Mouse (Mus musculus): ENCODE results near the gene Rbms3. TPM values are rescaled to one million over a fixed set of nuclear protein-coding genes. Genes with fewer than 3 reads are reported as not detected.

The Rbms3 gene
- 118 and 127 TPM in 2 replicates for polyA plus RNA-seq (2015; fragmentation: Nextera tagmentation; extraction: Ambion mirVana)

- no peak within 1 kb of the TSS for H3K9ac ChIP-seq
- no peak within 1 kb of the TSS for H3K4me3 ChIP-seq
- no peaks in the 10 kb centered on the region for H3K9me3 ChIP-seq
- H3K36me3 ChIP-seq = no peaks in the 10 kb centered on the region
- H3K4me2 ChIP-seq = no peak within 1 kb of the TSS
- ATAC-seq (ENCODE audit: low read depth) = no peak
- H3K27me3 ChIP-seq = no peaks in the 10 kb centered on the region
- H3K27ac ChIP-seq (replicated peaks) = no peak within 1 kb of the TSS
- WGBS = 76% methylated on average over 9 of the region's 9 CpGs
- no peaks in the 10 kb centered on the region; the same call in 1 of the 2 replicates for H3K4me1 ChIP-seq (replicated peaks)
These were observed at the start of gene Rbms3 for GRCm38 (mm10) chr9:117629771-117630170. Rbms3 (minus strand) TSS chr9:117629913.

GRCm38 (mm10) chr9:117673311-117673710 is 43.6 kb upstream of the Rbms3 start:
- no peaks in the 10 kb centered on the region for H3K9me3 ChIP-seq
- no peaks in the 10 kb centered on the region for H3K27me3 ChIP-seq
- H3K9ac ChIP-seq = no peak overlapping the region
- no peak overlapping the region for H3K27ac ChIP-seq (replicated peaks)
- no peak overlapping the region for H3K4me3 ChIP-seq
- H3K4me2 ChIP-seq = no peak overlapping the region
- H3K36me3 ChIP-seq = no peaks in the 10 kb centered on the region
- H3K4me1 ChIP-seq (replicated peaks) = no peaks in the 10 kb centered on the region
- no peak for ATAC-seq (ENCODE audit: low read depth)
- 87% methylated on average over 5 of the region's 5 CpGs for WGBS

- no peaks in the 10 kb centered on the region for H3K27me3 ChIP-seq
- H3K36me3 ChIP-seq = no peaks in the 10 kb centered on the region
- H3K4me2 ChIP-seq = no peak overlapping the region
- no peak for ATAC-seq (ENCODE audit: low read depth)
- H3K4me1 ChIP-seq (replicated peaks) = no peaks in the 10 kb centered on the region
- no peak overlapping the region for H3K4me3 ChIP-seq
- H3K9me3 ChIP-seq = no peaks in the 10 kb centered on the region
- no peak overlapping the region for H3K9ac ChIP-seq
- 80% methylated on average over 2 of the region's 2 CpGs for WGBS
- H3K27ac ChIP-seq (replicated peaks) = no peak overlapping the region
These were observed 24.9 kb upstream of the Rbms3 start for GRCm38 (mm10) chr9:117654626-117655025.

DNA sequence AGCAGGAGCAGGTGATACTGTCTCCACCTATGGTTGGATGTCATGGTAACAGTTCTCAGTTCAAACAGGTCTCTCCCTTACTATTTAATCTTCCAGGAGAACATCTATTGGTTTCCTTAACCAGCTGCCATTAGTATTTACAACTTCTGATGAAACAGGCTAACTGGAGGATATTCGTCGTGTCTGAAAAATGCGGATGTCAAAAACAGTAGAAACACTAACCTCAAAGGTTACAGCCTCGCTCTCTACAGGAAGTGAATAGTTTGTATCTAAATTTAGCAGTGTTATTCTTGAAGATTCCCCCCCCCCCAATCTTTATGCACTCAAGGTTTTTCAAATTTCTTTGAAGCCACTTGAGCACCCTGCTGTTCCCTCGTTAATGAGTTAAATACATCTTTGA is 23.9 kb upstream of the Rbms3 start:
- Histone ChIP-seq H3K27me3 (no peaks in the 10 kb centered on the region), H3K36me3 (no peaks in the 10 kb centered on the region), H3K9ac (no peak overlapping the region), H3K9me3 (no peaks in the 10 kb centered on the region), H3K4me2 (no peak overlapping the region), H3K4me1 (replicated peaks) (no peaks in the 10 kb centered on the region), H3K4me3 (no peak overlapping the region), H3K27ac (replicated peaks) (no peak overlapping the region)
- 76% methylated on average over 5 of the region's 5 CpGs for WGBS
- no peak for ATAC-seq (ENCODE audit: low read depth)

- H3K27ac ChIP-seq (replicated peaks) = no peak overlapping the region
- 83% methylated on average over 2 of the region's 2 CpGs for WGBS
These were observed 16.4 kb upstream of the Rbms3 start for GRCm38 (mm10) chr9:117646131-117646530.

GRCm38 (mm10) chr9:117641090-117641782 is 11.5 kb upstream of the Rbms3 start:
- Histone ChIP-seq H3K27me3 (no peaks in the 10 kb centered on the region), H3K4me1 (replicated peaks) (no peaks in the 10 kb centered on the region), H3K36me3 (no peaks in the 10 kb centered on the region), H3K9me3 (no peaks in the 10 kb centered on the region), H3K27ac (replicated peaks) (no peak overlapping the region), H3K9ac (no peak overlapping the region), H3K4me2 (no peak overlapping the region), H3K4me3 (no peak overlapping the region)
- 95% methylated on average over 4 of the region's 4 CpGs for WGBS
- no peak for ATAC-seq (ENCODE audit: low read depth)

More at GRCm38 (mm10) chr9:117646131-117646530, 16.4 kb upstream of the Rbms3 start:
- no peaks in the 10 kb centered on the region for H3K27me3 ChIP-seq
- no peak overlapping the region for H3K9ac ChIP-seq
- no peak overlapping the region for H3K4me2 ChIP-seq
- no peaks in the 10 kb centered on the region for H3K4me1 ChIP-seq (replicated peaks)
- no peaks in the 10 kb centered on the region for H3K36me3 ChIP-seq
- no peak for ATAC-seq (ENCODE audit: low read depth)
- no peak overlapping the region for H3K4me3 ChIP-seq
- H3K9me3 ChIP-seq = no peaks in the 10 kb centered on the region

GRCm38 (mm10) chr9:117638623-117639185 is 9.0 kb upstream of the Rbms3 start:
- H3K27me3 ChIP-seq = no peaks in the 10 kb centered on the region
- no peak for ATAC-seq (ENCODE audit: low read depth)
- H3K27ac ChIP-seq (replicated peaks) = no peak overlapping the region
- H3K9ac ChIP-seq = no peak overlapping the region
- no peaks in the 10 kb centered on the region for H3K9me3 ChIP-seq
- H3K4me2 ChIP-seq = no peak overlapping the region
- H3K36me3 ChIP-seq = no peaks in the 10 kb centered on the region
- H3K4me3 ChIP-seq = no peak overlapping the region
- WGBS = 79% methylated on average over 5 of the region's 5 CpGs
- H3K4me1 ChIP-seq (replicated peaks) = no peaks in the 10 kb centered on the region

GRCm38 (mm10) chr9:117636492-117636891 is 6.8 kb upstream of the Rbms3 start:
- no peak overlapping the region for H3K27ac ChIP-seq (replicated peaks)
- no peaks in the 10 kb centered on the region for H3K27me3 ChIP-seq
- no peaks in the 10 kb centered on the region for H3K4me1 ChIP-seq (replicated peaks)
- no peaks in the 10 kb centered on the region for H3K9me3 ChIP-seq
- ATAC-seq (ENCODE audit: low read depth) = no peak
- H3K36me3 ChIP-seq = no peaks in the 10 kb centered on the region
- no peak overlapping the region for H3K4me3 ChIP-seq
- no peak overlapping the region for H3K9ac ChIP-seq
- no peak overlapping the region for H3K4me2 ChIP-seq
- WGBS = 76% methylated on average over 8 of the region's 8 CpGs

GRCm38 (mm10) chr9:117627173-117627572 is 2.5 kb downstream of the Rbms3 start:
- no peaks in the 10 kb centered on the region for H3K27me3 ChIP-seq
- no peaks in the 10 kb centered on the region; the same call in 1 of the 2 replicates for H3K4me1 ChIP-seq (replicated peaks)
- H3K27ac ChIP-seq (replicated peaks) = no peak overlapping the region
- no peak overlapping the region for H3K4me2 ChIP-seq
- no peak overlapping the region for H3K9ac ChIP-seq
- H3K36me3 ChIP-seq = no peaks in the 10 kb centered on the region
- H3K4me3 ChIP-seq = no peak overlapping the region
- ATAC-seq (ENCODE audit: low read depth) = no peak
- no peaks in the 10 kb centered on the region for H3K9me3 ChIP-seq

DNA sequence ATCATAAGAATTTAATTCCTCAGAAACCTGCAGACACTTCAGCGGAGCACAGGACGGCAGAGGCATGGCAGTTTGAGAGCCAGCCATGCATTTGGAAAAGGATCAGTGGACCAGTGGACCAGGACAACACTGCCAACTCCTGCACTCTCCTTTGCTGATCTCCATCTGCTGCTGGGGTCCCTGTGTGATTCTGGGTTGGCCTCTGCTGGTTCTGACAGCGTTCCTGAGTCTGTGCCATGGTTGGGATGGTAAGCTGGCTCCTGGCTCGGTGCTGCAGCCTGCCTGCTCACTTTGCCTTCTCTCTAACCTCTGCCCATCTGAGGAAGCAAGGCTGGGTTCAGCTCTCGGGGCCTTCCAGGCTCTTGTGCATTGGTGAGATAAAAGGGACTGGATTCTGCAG is 28.9 kb downstream of the Rbms3 start:
- Histone ChIP-seq H3K9ac (no peak overlapping the region), H3K4me3 (no peak overlapping the region), H3K9me3 (no peaks in the 10 kb centered on the region), H3K4me2 (no peak overlapping the region), H3K4me1 (replicated peaks) (peaks cover 5% of the 10 kb centered on the region; the same call in 1 of the 2 replicates), H3K27me3 (no peaks in the 10 kb centered on the region), H3K36me3 (no peaks in the 10 kb centered on the region), H3K27ac (replicated peaks) (no peak overlapping the region)
- ATAC-seq (ENCODE audit: low read depth) = no peak
- 80% methylated on average over 5 of the region's 5 CpGs for WGBS

- no peak overlapping the region for H3K9ac ChIP-seq
- 92% methylated on average over 9 of the region's 9 CpGs for WGBS
- no peaks in the 10 kb centered on the region for H3K27me3 ChIP-seq
- H3K4me1 ChIP-seq (replicated peaks) = peaks cover 6% of the 10 kb centered on the region; the same call in 1 of the 2 replicates
- no peak overlapping the region for H3K4me2 ChIP-seq
- H3K27ac ChIP-seq (replicated peaks) = no peak overlapping the region
- no peaks in the 10 kb centered on the region for H3K36me3 ChIP-seq
- H3K9me3 ChIP-seq = no peaks in the 10 kb centered on the region
- no peak overlapping the region for H3K4me3 ChIP-seq
- no peak for ATAC-seq (ENCODE audit: low read depth)
These were observed 30.4 kb downstream of the Rbms3 start for GRCm38 (mm10) chr9:117599341-117599740.

- Histone ChIP-seq H3K4me2 (no peak overlapping the region), H3K9me3 (no peaks in the 10 kb centered on the region), H3K4me3 (no peak overlapping the region), H3K27me3 (no peaks in the 10 kb centered on the region), H3K36me3 (no peaks in the 10 kb centered on the region), H3K27ac (replicated peaks) (no peak overlapping the region), H3K4me1 (replicated peaks) (peaks cover 6% of the 10 kb centered on the region; the same call in 1 of the 2 replicates), H3K9ac (no peak overlapping the region)
- 57% methylated on average over 5 of the region's 5 CpGs for WGBS
- no peak for ATAC-seq (ENCODE audit: low read depth)
These were observed 33.6 kb downstream of the Rbms3 start for GRCm38 (mm10) chr9:117596162-117596561.

DNA sequence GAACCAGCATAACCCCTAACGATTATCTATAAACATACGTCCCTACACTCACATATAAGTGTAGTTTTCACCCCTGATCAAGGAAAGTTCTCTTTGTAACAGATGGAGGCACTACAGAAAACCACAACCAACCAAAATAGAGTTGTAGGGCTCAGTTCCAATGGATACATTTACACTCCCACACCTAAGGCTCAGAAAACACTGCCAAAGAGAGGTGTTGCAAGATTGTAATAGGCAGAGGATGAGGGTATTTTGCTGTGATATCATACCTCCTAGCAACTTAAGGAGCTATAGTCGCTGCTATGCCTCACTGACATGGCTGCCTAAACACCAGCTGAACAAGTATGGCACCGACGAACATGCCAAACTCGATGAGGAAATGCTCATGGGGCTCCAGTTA is 44.4 kb downstream of the Rbms3 start:
- no peak for ATAC-seq (ENCODE audit: low read depth)
- Histone ChIP-seq H3K4me3 (no peak overlapping the region), H3K27ac (replicated peaks) (no peak overlapping the region), H3K4me2 (no peak overlapping the region), H3K27me3 (no peaks in the 10 kb centered on the region), H3K36me3 (no peaks in the 10 kb centered on the region), H3K9me3 (no peaks in the 10 kb centered on the region), H3K4me1 (replicated peaks) (no peaks in the 10 kb centered on the region), H3K9ac (no peak overlapping the region)
- 93% methylated on average over 6 of the region's 6 CpGs for WGBS
